Mouse (Mus musculus) MEL (cell line): ENCODE data around the gene Commd9. TPM values are rescaled to one million over a fixed set of nuclear protein-coding genes. Genes with fewer than 3 reads are reported as not detected.

ENCODE experiments used
- DNase-seq: peaks from one replicate; pipeline ENCODE4 v3.0.0; 2011; ENCODE audit warnings: low read depth, low spot score
- H3K27ac ChIP-seq: 2 replicates; pipeline ENCODE4 v1.5.1; 2012; ENCODE audit warnings: low read depth, mild to moderate bottlenecking, control low read depth, low read length, moderate library complexity; ENCODE audit not compliant: control insufficient read depth
- H3K27me3 ChIP-seq, 2 experiments: fragments of 150-350 bp in 1 of 2; sonication (generic) in 1 of 2; 2 replicates each; pipeline ENCODE4 v1.6.1; 2012; ENCODE audit warnings: low read length in 2 of 2, mild to moderate bottlenecking in 2 of 2, improper control_type of control experiment in 1 of 2, moderate library complexity in 1 of 2; ENCODE audit not compliant: insufficient read depth in 2 of 2, control insufficient read depth in 1 of 2
- H3K36me3 ChIP-seq, 2 experiments: 2 replicates each; pipeline ENCODE4 v1.6.1; 2012 to 2014; ENCODE audit warnings: low read length in 2 of 2, improper control_type of control experiment in 1 of 2, inconsistent platforms in 1 of 2, mild to moderate bottlenecking in 1 of 2; ENCODE audit not compliant: insufficient read depth in 2 of 2, control insufficient read depth in 1 of 2
- H3K4me1 ChIP-seq, 2 experiments: fragments of 150-350 bp in 1 of 2; sonication (generic) in 1 of 2; 2 replicates each; pipeline ENCODE4 v1.6.1; 2012; ENCODE audit warnings: low read length in 2 of 2, improper control_type of control experiment in 1 of 2, mild to moderate bottlenecking in 1 of 2; ENCODE audit not compliant: insufficient read depth in 2 of 2, control insufficient read depth in 1 of 2
- H3K4me3 ChIP-seq, 2 experiments: fragments of 150-350 bp in 1 of 2; sonication (generic) in 1 of 2; 2 replicates each; pipeline ENCODE4 v1.5.1; 2012; ENCODE audit warnings: low read depth in 2 of 2, low read length in 2 of 2, mild to moderate bottlenecking in 2 of 2, moderate library complexity in 2 of 2, control low read depth in 1 of 2, improper control_type of control experiment in 1 of 2; ENCODE audit not compliant: control insufficient read depth in 1 of 2, insufficient read depth in 1 of 2
- H3K79me2 ChIP-seq: 2 replicates; pipeline ENCODE4 v1.6.1; 2012; ENCODE audit warnings: mild to moderate bottlenecking, low read length, moderate library complexity; ENCODE audit not compliant: control insufficient read depth, poor library complexity, insufficient read depth
- H3K9ac ChIP-seq: 2 replicates; pipeline ENCODE4 v1.6.1; 2012; ENCODE audit warnings: low read depth, mild to moderate bottlenecking, control low read depth, low read length, moderate library complexity; ENCODE audit not compliant: control insufficient read depth, poor library complexity, severe bottlenecking
- H3K9me3 ChIP-seq: fragments of 150-350 bp; sonication (generic); replicated peaks from 2 replicates; pipeline ENCODE4 v1.6.1; 2012; ENCODE audit warnings: mild to moderate bottlenecking, low read length, improper control_type of control experiment, moderate library complexity; ENCODE audit not compliant: insufficient read depth
- CTCF ChIP-seq, 3 experiments: IDR thresholded peaks in 2 of 3; conservative IDR thresholded peaks in 1 of 3; 2 replicates each; pipeline ENCODE4 v1.5.1; 2011 to 2012; ENCODE audit warnings: low read length in 3 of 3, low read depth in 2 of 3, mild to moderate bottlenecking in 2 of 3, improper control_type of control experiment in 1 of 3, inconsistent platforms in 1 of 3, mixed read lengths in 1 of 3, moderate library complexity in 1 of 3; ENCODE audit not compliant: control insufficient read depth in 1 of 3, insufficient read depth in 1 of 3, poor library complexity in 1 of 3, severe bottlenecking in 1 of 3
- E2F4 ChIP-seq: IDR thresholded peaks from 2 replicates; pipeline ENCODE4 v1.6.1; 2011; ENCODE audit warnings: low read depth, low read length, improper control_type of control experiment, borderline replicate concordance
- ETS1 ChIP-seq: IDR thresholded peaks from 2 replicates; pipeline ENCODE4 v1.6.1; 2012; ENCODE audit warnings: low read depth, mild to moderate bottlenecking, inconsistent platforms, low read length, improper control_type of control experiment, moderate library complexity
- GABPA ChIP-seq: IDR thresholded peaks from 2 replicates; pipeline ENCODE4 v1.6.1; 2012; ENCODE audit warnings: low read depth, mild to moderate bottlenecking, inconsistent platforms, low read length, improper control_type of control experiment, moderate library complexity
- GATA1 ChIP-seq: IDR thresholded peaks from 2 replicates; pipeline ENCODE4 v1.6.1; 2011; ENCODE audit warnings: low read depth, low read length, improper control_type of control experiment
- HCFC1 ChIP-seq: IDR thresholded peaks from 2 replicates; pipeline ENCODE4 v1.6.1; 2012; ENCODE audit warnings: low read depth, mild to moderate bottlenecking, inconsistent platforms, low read length, improper control_type of control experiment, moderate library complexity
- JUND ChIP-seq: IDR thresholded peaks from 2 replicates; pipeline ENCODE4 v1.6.1; 2011; ENCODE audit warnings: low read depth, mild to moderate bottlenecking, improper control_type of control experiment, low read length
- KAT2A ChIP-seq: conservative IDR thresholded peaks from 2 replicates; pipeline ENCODE4 v1.6.1; 2012; ENCODE audit warnings: low read depth, low read length, improper control_type of control experiment, inconsistent platforms
- MAFK ChIP-seq: IDR thresholded peaks from 2 replicates; pipeline ENCODE4 v1.6.1; 2011; ENCODE audit warnings: low read depth, mild to moderate bottlenecking, low read length, improper control_type of control experiment, borderline replicate concordance
- MAX ChIP-seq: IDR thresholded peaks from 2 replicates; pipeline ENCODE4 v1.6.1; 2011; ENCODE audit warnings: low read length, improper control_type of control experiment
- MAZ ChIP-seq: IDR thresholded peaks from 2 replicates; pipeline ENCODE4 v1.6.1; 2012; ENCODE audit warnings: low read depth, mild to moderate bottlenecking, inconsistent platforms, low read length, improper control_type of control experiment
- MXI1 ChIP-seq: IDR thresholded peaks from 2 replicates; pipeline ENCODE4 v1.6.1; 2011; ENCODE audit warnings: mild to moderate bottlenecking, low read depth, low read length, improper control_type of control experiment
- MYB ChIP-seq: IDR thresholded peaks from 2 replicates; pipeline ENCODE4 v1.6.1; 2011; ENCODE audit warnings: mild to moderate bottlenecking, low read depth, low read length, improper control_type of control experiment
- MYC ChIP-seq: IDR thresholded peaks from 2 replicates; pipeline ENCODE4 v1.6.1; 2011; ENCODE audit warnings: low read depth, mild to moderate bottlenecking, low read length, improper control_type of control experiment, moderate library complexity
- NRF1 ChIP-seq: IDR thresholded peaks from 2 replicates; pipeline ENCODE4 v1.6.1; 2014; ENCODE audit warnings: low read depth, mild to moderate bottlenecking, inconsistent platforms, low read length, improper control_type of control experiment, moderate library complexity; ENCODE audit not compliant: poor library complexity, insufficient read depth, severe bottlenecking
- POLR2AphosphoS2 ChIP-seq: IDR thresholded peaks from 2 replicates; pipeline ENCODE4 v1.6.1; 2011; ENCODE audit warnings: low read length, improper control_type of control experiment
- POLR2AphosphoS5 ChIP-seq: IDR thresholded peaks from 2 replicates; pipeline ENCODE4 v1.6.1; 2012; ENCODE audit warnings: low read depth, borderline replicate concordance, mild to moderate bottlenecking, inconsistent platforms, low read length, moderate library complexity, mixed read lengths
- RCOR1 ChIP-seq: IDR thresholded peaks from 2 replicates; pipeline ENCODE4 v1.6.1; 2012; ENCODE audit warnings: low read depth, mild to moderate bottlenecking, inconsistent platforms, low read length, improper control_type of control experiment
- SIN3A ChIP-seq: IDR thresholded peaks from 2 replicates; pipeline ENCODE4 v1.6.1; 2012; ENCODE audit warnings: low read length, improper control_type of control experiment, inconsistent platforms
- SMC3 ChIP-seq: IDR thresholded peaks from 2 replicates; pipeline ENCODE4 v1.6.1; 2011; ENCODE audit warnings: low read depth, low read length, improper control_type of control experiment
- TBP ChIP-seq: IDR thresholded peaks from 2 replicates; pipeline ENCODE4 v1.8.0; 2011; ENCODE audit warnings: low read depth, low read length, improper control_type of control experiment
- TCF12 ChIP-seq: IDR thresholded peaks from 2 replicates; pipeline ENCODE4 v1.6.1; 2014; ENCODE audit warnings: low read depth, mild to moderate bottlenecking, inconsistent platforms, low read length, improper control_type of control experiment, moderate library complexity
- UBTF ChIP-seq: IDR thresholded peaks from 2 replicates; pipeline ENCODE4 v1.6.1; 2012; ENCODE audit warnings: low read depth, mild to moderate bottlenecking, inconsistent platforms, low read length, improper control_type of control experiment, moderate library complexity, borderline replicate concordance; ENCODE audit not compliant: insufficient read depth
- USF1 ChIP-seq: IDR thresholded peaks from 2 replicates; pipeline ENCODE4 v1.6.1; 2014; ENCODE audit warnings: low read depth, mild to moderate bottlenecking, inconsistent platforms, low read length, improper control_type of control experiment, moderate library complexity
- USF2 ChIP-seq, 2 experiments: IDR thresholded peaks; 2 replicates each; pipeline ENCODE4 v1.6.1; 2011 to 2012; ENCODE audit warnings: improper control_type of control experiment in 2 of 2, low read length in 2 of 2, borderline replicate concordance in 1 of 2, inconsistent platforms in 1 of 2, low read depth in 1 of 2, mild to moderate bottlenecking in 1 of 2; ENCODE audit not compliant: insufficient read depth in 1 of 2
- ZC3H11A ChIP-seq: IDR thresholded peaks from 2 replicates; pipeline ENCODE4 v1.6.1; 2012; ENCODE audit warnings: low read depth, mild to moderate bottlenecking, inconsistent platforms, low read length, improper control_type of control experiment
- polyA plus RNA-seq, 2 experiments: library from polyadenylated mRNA; stranded (reverse) in 1 of 2; unstranded in 1 of 2; fragments of >175 nt in 1 of 2; fragments of >200 nt in 1 of 2; gene quantifications; 2 replicates each; pipeline versions ENCODE4 v1.2.1 to v1.2.4; 2012; ENCODE audit warnings: low replicate concordance in 2 of 2, low read depth in 1 of 2; ENCODE audit not compliant: insufficient read length in 2 of 2, insufficient read depth in 1 of 2, missing spikeins in 1 of 2
- total RNA-seq: library from RNA; depleted of rRNA; stranded (reverse); fragments of 300-350 nt; gene quantifications from 2 replicates; pipeline ENCODE4 v1.2.3, GENCODE M21; 2012

Commd9 gene
- total and polyA plus RNA-seq, 3 experiments, result 57.6 to 62.8 TPM; not detected in 1

GRCm38 (mm10) chr2:101925591-101926188 is 39.6 kb downstream of the Commd9 start:
- DNase-seq, result no peak
- H3K9ac ChIP-seq, result no peak overlapping the region
- no peaks in the 10 kb centered on the region for H3K79me2 ChIP-seq
- H3K4me3 ChIP-seq, result no peak overlapping the region
- H3K27me3 ChIP-seq, result peaks cover 2 to 3% of the 10 kb centered on the region in 2 experiments; a peak in 2 of 4 replicates
- TF ChIP-seq HCFC1 (no peak), USF2 (IDR thresholded peaks at IDR 0.05; ENCODE audit: borderline replicate concordance in 1 of 2, insufficient read depth in 1 of 2, low read depth in 1 of 2, low read length in 2 of 2) (no peak), GATA1 (no peak), MAX (no peak), TBP (no peak), MXI1 (no peak), RCOR1 (no peak), USF1 (no peak), MAFK (no peak), MYC (no peak), POLR2AphosphoS2 (no peak), TCF12 (no peak), SIN3A (no peak), JUND (no peak), MAZ (no peak), POLR2AphosphoS5 (no peak), CTCF (IDR thresholded peaks at IDR 0.05 in 2 of 3, conservative IDR thresholded peaks at IDR 0.05 in 1 of 3; ENCODE audit: control insufficient read depth in 1 of 3, insufficient read depth in 1 of 3, low read depth in 2 of 3, low read length in 3 of 3, poor library complexity in 1 of 3, severe bottlenecking in 1 of 3) (no peak)
- no peak overlapping the region for H3K27ac ChIP-seq
- no peaks in the 10 kb centered on the region for H3K9me3 ChIP-seq
- H3K36me3 ChIP-seq, result no peaks in the 10 kb centered on the region
- H3K4me1 ChIP-seq, result no peaks in the 10 kb centered on the region

GRCm38 (mm10) chr2:101932169-101932936 is 46.3 kb downstream of the Commd9 start:
- no peak for TF ChIP-seq UBTF
- TF ChIP-seq ETS1, result no peak
- no peak for TF ChIP-seq CTCF (IDR thresholded peaks at IDR 0.05 in 2 of 3, conservative IDR thresholded peaks at IDR 0.05 in 1 of 3; ENCODE audit: control insufficient read depth in 1 of 3, insufficient read depth in 1 of 3, low read depth in 2 of 3, low read length in 3 of 3, poor library complexity in 1 of 3, severe bottlenecking in 1 of 3)
- no peak for TF ChIP-seq E2F4
- TF ChIP-seq KAT2A, result no peak
- no peak for TF ChIP-seq MYB
- TF ChIP-seq TBP, result no peak
- TF ChIP-seq MAZ, result no peak
- no peak for TF ChIP-seq USF1
- TF ChIP-seq GATA1, result no peak
- no peak for TF ChIP-seq POLR2AphosphoS2
- TF ChIP-seq GABPA, result no peak
- TF ChIP-seq HCFC1, result no peak
- no peak for TF ChIP-seq ZC3H11A
- no peak for TF ChIP-seq MXI1
- no peak for TF ChIP-seq NRF1
- TF ChIP-seq SMC3, result no peak
- no peak for TF ChIP-seq JUND
- TF ChIP-seq, all 39 proteins: peak for 0
- Histone ChIP-seq H3K4me1 (no peaks in the 10 kb centered on the region), H3K79me2 (no peaks in the 10 kb centered on the region), H3K9ac (no peak overlapping the region), H3K9me3 (no peaks in the 10 kb centered on the region), H3K36me3 (no peaks in the 10 kb centered on the region), H3K27me3 (peaks cover 1 to 2% of the 10 kb centered on the region in 2 experiments; a peak in 2 of 4 replicates), H3K27ac (no peak overlapping the region), H3K4me3 (no peak overlapping the region)
- DNase-seq, result no peak
